Mouse (Mus musculus): ENCODE results near the gene Kcnip3. TPM values are rescaled to one million over a fixed set of nuclear protein-coding genes. Genes with fewer than 3 reads are reported as not detected.

Kcnip3 gene
- polyA plus RNA-seq (2015; fragmentation: Nextera tagmentation; extraction: Ambion mirVana), result 3.1 and 3.9 TPM in 2 replicates

- Histone ChIP-seq H3K9me3 (no peaks in the 10 kb centered on the region), H3K4me3 (peak within 1 kb of the TSS; percentile 33), H3K9ac (peak within 1 kb of the TSS; percentile 69), H3K27ac (replicated peaks) (peak within 1 kb of the TSS; percentile 73), H3K36me3 (no peaks in the 10 kb centered on the region), H3K4me2 (peak within 1 kb of the TSS; percentile 53), H3K4me1 (replicated peaks) (peaks cover 64% of the 10 kb centered on the region), H3K27me3 (no peaks in the 10 kb centered on the region)
- peak; percentile 84 for ATAC-seq (ENCODE audit: low read depth)
- 2% methylated on average over 10 of the region's 10 CpGs for WGBS
These were observed at the start of gene Kcnip3 for GRCm38 (mm10) chr2:127522006-127522441. TSS of gene Kcnip3 (minus strand) at chr2:127522094.

GRCm38 (mm10) chr2:127559070-127559966, 37.4 kb upstream of the Kcnip3 start:
- Histone ChIP-seq H3K4me1 (replicated peaks) (peaks cover 7% of the 10 kb centered on the region), H3K36me3 (no peaks in the 10 kb centered on the region), H3K27ac (replicated peaks) (no peak overlapping the region; the same call in 1 of the 2 replicates), H3K4me3 (peak overlapping the region; percentile 33), H3K9me3 (no peaks in the 10 kb centered on the region), H3K9ac (peak overlapping the region; percentile 57), H3K27me3 (peaks cover 42% of the 10 kb centered on the region), H3K4me2 (peak overlapping the region; percentile 53)
- 9% methylated on average over 18 of the region's 18 CpGs for WGBS
- ATAC-seq (ENCODE audit: low read depth), result peak; percentile 100

- Histone ChIP-seq H3K4me3 (no peak overlapping the region), H3K9me3 (no peaks in the 10 kb centered on the region), H3K27ac (replicated peaks) (no peak overlapping the region), H3K9ac (no peak overlapping the region), H3K36me3 (no peaks in the 10 kb centered on the region), H3K4me2 (no peak overlapping the region), H3K27me3 (no peaks in the 10 kb centered on the region), H3K4me1 (replicated peaks) (no peaks in the 10 kb centered on the region)
- no peak for ATAC-seq (ENCODE audit: low read depth)
- WGBS, result 54% methylated on average over 5 of the region's 5 CpGs
These were observed 29.2 kb upstream of the Kcnip3 start for GRCm38 (mm10) chr2:127551078-127551477.

GRCm38 (mm10) chr2:127550446-127550845, 28.6 kb upstream of the Kcnip3 start:
- Histone ChIP-seq H3K4me1 (replicated peaks) (no peaks in the 10 kb centered on the region), H3K9me3 (no peaks in the 10 kb centered on the region), H3K36me3 (no peaks in the 10 kb centered on the region), H3K4me3 (no peak overlapping the region), H3K9ac (no peak overlapping the region), H3K4me2 (no peak overlapping the region), H3K27me3 (no peaks in the 10 kb centered on the region), H3K27ac (replicated peaks) (no peak overlapping the region)
- ATAC-seq (ENCODE audit: low read depth), result no peak
- 88% methylated on average over 1 of the region's 1 CpGs for WGBS

GRCm38 (mm10) chr2:127549711-127550110, 27.8 kb upstream of the Kcnip3 start:
- no peak overlapping the region for H3K4me3 ChIP-seq
- no peaks in the 10 kb centered on the region for H3K9me3 ChIP-seq
- no peak overlapping the region for H3K27ac ChIP-seq (replicated peaks)
- no peak overlapping the region for H3K9ac ChIP-seq
- H3K4me2 ChIP-seq, result no peak overlapping the region
- H3K36me3 ChIP-seq, result no peaks in the 10 kb centered on the region
- H3K4me1 ChIP-seq (replicated peaks), result no peaks in the 10 kb centered on the region
- ATAC-seq (ENCODE audit: low read depth), result no peak
- H3K27me3 ChIP-seq, result no peaks in the 10 kb centered on the region

- peaks cover 7% of the 10 kb centered on the region; the same call in 1 of the 2 replicates for H3K27me3 ChIP-seq
- H3K27ac ChIP-seq (replicated peaks), result no peak overlapping the region
- no peak overlapping the region for H3K9ac ChIP-seq
- WGBS, result 71% methylated on average over 5 of the region's 5 CpGs
- H3K4me2 ChIP-seq, result no peak overlapping the region
- H3K9me3 ChIP-seq, result no peaks in the 10 kb centered on the region
- no peak for ATAC-seq (ENCODE audit: low read depth)
- no peaks in the 10 kb centered on the region for H3K4me1 ChIP-seq (replicated peaks)
- no peaks in the 10 kb centered on the region for H3K36me3 ChIP-seq
- H3K4me3 ChIP-seq, result no peak overlapping the region
These were observed 26.6 kb upstream of the Kcnip3 start for GRCm38 (mm10) chr2:127548342-127549074.

GRCm38 (mm10) chr2:127541697-127542096, 19.8 kb upstream of the Kcnip3 start:
- H3K4me2 ChIP-seq, result no peak overlapping the region
- no peaks in the 10 kb centered on the region for H3K36me3 ChIP-seq
- H3K4me3 ChIP-seq, result no peak overlapping the region
- no peak overlapping the region for H3K9ac ChIP-seq
- no peak for ATAC-seq (ENCODE audit: low read depth)
- WGBS, result 91% methylated on average over 2 of the region's 2 CpGs
- peaks cover 60% of the 10 kb centered on the region for H3K27me3 ChIP-seq
- H3K4me1 ChIP-seq (replicated peaks), result peaks cover 5% of the 10 kb centered on the region; the same call in 1 of the 2 replicates
- no peak overlapping the region for H3K27ac ChIP-seq (replicated peaks)
- no peaks in the 10 kb centered on the region for H3K9me3 ChIP-seq

GRCm38 (mm10) chr2:127541185-127541584, 19.3 kb upstream of the Kcnip3 start, which contains the start of gene Prom2:
TSS of gene Prom2 (minus strand) at chr2:127541467.
- H3K27ac ChIP-seq (replicated peaks), result no peak within 1 kb of the TSS
- H3K4me3 ChIP-seq, result peak within 1 kb of the TSS; percentile 6; the same call in 1 of the 2 replicates
- WGBS, result 3% methylated on average over 28 of the region's 29 CpGs
- H3K4me2 ChIP-seq, result peak within 1 kb of the TSS; percentile 34
- H3K27me3 ChIP-seq, result peaks cover 60% of the 10 kb centered on the region
- H3K9ac ChIP-seq, result 0 out of 2 replicates have a peak within 1 kb of the TSS, but pooled peaks have one; percentile 22
- ATAC-seq (ENCODE audit: low read depth), result no peak
- H3K9me3 ChIP-seq, result no peaks in the 10 kb centered on the region
- H3K4me1 ChIP-seq (replicated peaks), result peaks cover 5% of the 10 kb centered on the region; the same call in 1 of the 2 replicates
- H3K36me3 ChIP-seq, result no peaks in the 10 kb centered on the region

- peaks cover 69% of the 10 kb centered on the region for H3K27me3 ChIP-seq
- no peaks in the 10 kb centered on the region for H3K36me3 ChIP-seq
- H3K4me2 ChIP-seq, result no peak overlapping the region
- WGBS, result 25% methylated on average over 4 of the region's 4 CpGs
- H3K4me3 ChIP-seq, result no peak overlapping the region
- peaks cover 5% of the 10 kb centered on the region; the same call in 1 of the 2 replicates for H3K4me1 ChIP-seq (replicated peaks)
- H3K27ac ChIP-seq (replicated peaks), result no peak overlapping the region
- no peak for ATAC-seq (ENCODE audit: low read depth)
- no peak overlapping the region for H3K9ac ChIP-seq
- no peaks in the 10 kb centered on the region for H3K9me3 ChIP-seq
These were observed 17.6 kb upstream of the Kcnip3 start for GRCm38 (mm10) chr2:127539494-127539893.

- no peak for ATAC-seq (ENCODE audit: low read depth)
- no peak overlapping the region for H3K4me3 ChIP-seq
- peaks cover 63% of the 10 kb centered on the region for H3K27me3 ChIP-seq
These were observed 15.7 kb upstream of the Kcnip3 start for GRCm38 (mm10) chr2:127537548-127537947.

GRCm38 (mm10) chr2:127535363-127535762, 13.5 kb upstream of the Kcnip3 start:
- Histone ChIP-seq H3K27me3 (peaks cover 51% of the 10 kb centered on the region), H3K4me1 (replicated peaks) (no peaks in the 10 kb centered on the region), H3K9me3 (no peaks in the 10 kb centered on the region), H3K9ac (no peak overlapping the region), H3K4me3 (no peak overlapping the region), H3K4me2 (no peak overlapping the region), H3K27ac (replicated peaks) (no peak overlapping the region), H3K36me3 (no peaks in the 10 kb centered on the region)
- 82% methylated on average over 9 of the region's 9 CpGs for WGBS
- ATAC-seq (ENCODE audit: low read depth), result no peak

More at GRCm38 (mm10) chr2:127537548-127537947, 15.7 kb upstream of the Kcnip3 start:
- H3K9me3 ChIP-seq, result no peaks in the 10 kb centered on the region
- no peaks in the 10 kb centered on the region for H3K36me3 ChIP-seq
- no peak overlapping the region for H3K9ac ChIP-seq
- H3K27ac ChIP-seq (replicated peaks), result no peak overlapping the region
- peaks cover 5% of the 10 kb centered on the region; the same call in 1 of the 2 replicates for H3K4me1 ChIP-seq (replicated peaks)
- 68% methylated on average over 3 of the region's 3 CpGs for WGBS
- H3K4me2 ChIP-seq, result no peak overlapping the region

- H3K27ac ChIP-seq (replicated peaks), result no peak overlapping the region
- H3K4me3 ChIP-seq, result no peak overlapping the region
- no peak for ATAC-seq (ENCODE audit: low read depth)
- no peak overlapping the region for H3K9ac ChIP-seq
- no peak overlapping the region for H3K4me2 ChIP-seq
- WGBS, result 12% methylated on average over 9 of the region's 9 CpGs
- H3K9me3 ChIP-seq, result no peaks in the 10 kb centered on the region
- H3K4me1 ChIP-seq (replicated peaks), result no peaks in the 10 kb centered on the region
- no peaks in the 10 kb centered on the region for H3K36me3 ChIP-seq
- H3K27me3 ChIP-seq, result peaks cover 36% of the 10 kb centered on the region
These were observed 10.5 kb upstream of the Kcnip3 start for GRCm38 (mm10) chr2:127532379-127532778.

Data from neural tube, embryonic 13.5 days (tissue).